In the genomic region with DNA sequence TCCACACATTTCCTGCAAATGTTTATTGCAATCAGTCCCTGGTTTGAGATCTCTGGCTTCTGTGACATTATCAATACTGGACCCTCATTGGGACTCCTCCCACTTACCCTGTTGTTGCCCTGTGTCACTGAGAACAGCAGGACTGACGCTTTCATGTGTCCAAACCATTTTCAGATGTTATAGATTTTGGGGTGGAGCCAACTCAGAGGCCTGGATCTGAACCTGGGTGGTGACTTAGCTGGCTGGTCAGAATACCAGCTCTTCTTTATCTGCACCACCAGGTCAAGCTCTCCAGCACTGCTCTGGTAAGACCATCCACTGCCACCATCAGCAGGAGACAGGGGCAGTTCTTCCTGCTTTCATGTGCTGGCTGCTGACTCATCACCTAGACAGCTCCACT, we compare ENCODE assay signal across 17 mouse cellular contexts.
A peak's percentile ranks its signal among the peaks of the same experiment; 100 is the strongest.
DNase-seq lines count a peak whose midpoint lies in the region; ATAC-seq and TF ChIP-seq lines count a peak whose summit lies in the region.
"Had no signal": no experiment of that assay in that cellular context is flagged by ENCODE, and none has a peak within 500 bp of the region (broad histone marks: within the 10 kb centered on the region; RNA-seq: fewer than 3 reads in every experiment).

No protein-coding gene starts in this region.

- peak; percentile 47; the same call in 1 of the 2 replicates for ATAC-seq in liver, embryonic 12.5 days
- ATAC-seq in megakaryocyte-erythroid progenitor cell, adult 5-6 weeks (replicated peaks; ENCODE audit: low FRiP score, low TSS enrichment, poor library complexity, severe bottlenecking), result 0 out of 2 replicates have a peak, but pooled peaks have one; percentile 37
- no peak for ATAC-seq in intestine, embryonic 16.5 days
- ATAC-seq: forebrain, embryonic 13.5 days; forebrain, postnatal 0 days had no signal

- H3K79me2 ChIP-seq in liver, adult 2 months (ENCODE audit: control insufficient read depth, insufficient read depth, low read length), result no peaks in the 10 kb centered on the region

- no peaks in the 10 kb centered on the region for H3K27me3 ChIP-seq in liver, adult 2 months (ENCODE audit: control insufficient read depth, insufficient read depth, low read length)
- H3K27me3 ChIP-seq in liver, embryonic 12.5 days (replicated peaks), result no peaks in the 10 kb centered on the region
- no peaks in the 10 kb centered on the region for H3K27me3 ChIP-seq in intestine, embryonic 16.5 days (replicated peaks; ENCODE audit: control insufficient read depth, insufficient read depth, low read length)
- H3K27me3 ChIP-seq: forebrain, embryonic 13.5 days; heart, embryonic 13.5 days had no signal

- H3K4me2 ChIP-seq in liver, embryonic 12.5 days, result no peak overlapping the region
- no peak overlapping the region for H3K4me2 ChIP-seq in intestine, embryonic 16.5 days (ENCODE audit: low read depth, low read length)
- H3K4me2 ChIP-seq: forebrain, embryonic 13.5 days; heart, embryonic 13.5 days had no signal

- peak overlapping the region; percentile 64 for H3K4me3 ChIP-seq in liver, adult 2 months (ENCODE audit: insufficient read depth, low read depth, low read length)
- no peak overlapping the region for H3K4me3 ChIP-seq in liver, embryonic 12.5 days
- H3K4me3 ChIP-seq in intestine, embryonic 16.5 days (ENCODE audit: low read length), result no peak overlapping the region
- H3K4me3 ChIP-seq: embryonic facial prominence, embryonic 10.5 days; forebrain, embryonic 13.5 days; heart, embryonic 13.5 days had no signal

- TF ChIP-seq CTCF in liver, adult 2 months (IDR thresholded peaks at IDR 0.05; ENCODE audit: low read depth, low read length), result no peak

- peak overlapping the region; percentile 68 for H3K9ac ChIP-seq in liver, adult 2 months (ENCODE audit: low read depth, low read length)
- no peak overlapping the region for H3K9ac ChIP-seq in liver, embryonic 12.5 days
- H3K9ac ChIP-seq in intestine, embryonic 16.5 days (ENCODE audit: low read depth, low read length), result no peak overlapping the region
- H3K9ac ChIP-seq: forebrain, embryonic 13.5 days; forebrain, postnatal 0 days; heart, embryonic 13.5 days had no signal

- peak; percentile 81 for DNase-seq in liver, adult 2 months (ENCODE audit: extremely low read depth, low read depth, low spot score)
- DNase-seq in liver, result no peak
- DNase-seq in gastrocnemius, adult 8-10 months (ENCODE audit: low spot score in 2 of 2), result no peak
- DNase-seq: adrenal gland, adult 2 months; adrenal gland, postnatal 25 days; cerebellum, adult 2 months; cerebellum, postnatal 10 days; forebrain, postnatal 0 days; gastrocnemius, postnatal 25 days; heart, adult 11 months; heart, postnatal 36 days had no signal

- 29% methylated on average over 1 of the region's 1 CpGs for WGBS in liver, adult 2 months
- WGBS in liver, embryonic 12.5 days (ENCODE audit: insufficient replicate concordance), result 46% methylated on average over 1 of the region's 1 CpGs
- 87% methylated on average over 1 of the region's 1 CpGs for WGBS in intestine, embryonic 16.5 days

- H3K9me3 ChIP-seq in liver, embryonic 12.5 days (replicated peaks), result no peaks in the 10 kb centered on the region
- H3K9me3 ChIP-seq in intestine, embryonic 16.5 days (ENCODE audit: control insufficient read depth, low read length), result no peaks in the 10 kb centered on the region
- H3K9me3 ChIP-seq: embryonic facial prominence, embryonic 10.5 days; forebrain, embryonic 13.5 days; heart, embryonic 13.5 days had no signal

- TF ChIP-seq POLR2A in liver, adult 2 months (IDR thresholded peaks at IDR 0.05; ENCODE audit: extremely low read depth, insufficient read depth, low read length), result no peak

- peaks cover 11% of the 10 kb centered on the region; the same call in 1 of the 2 replicates for H3K4me1 ChIP-seq in liver, adult 2 months (ENCODE audit: control insufficient read depth, insufficient read depth, low read length)
- no peaks in the 10 kb centered on the region for H3K4me1 ChIP-seq in liver, embryonic 12.5 days
- no peaks in the 10 kb centered on the region for H3K4me1 ChIP-seq in intestine, embryonic 16.5 days (ENCODE audit: control insufficient read depth, insufficient read depth, low read length)
- H3K4me1 ChIP-seq: forebrain, embryonic 13.5 days; heart, embryonic 13.5 days had no signal

- no peaks in the 10 kb centered on the region for H3K36me3 ChIP-seq in liver, adult 2 months (ENCODE audit: control insufficient read depth, insufficient read depth, low read length)
- H3K36me3 ChIP-seq in liver, embryonic 12.5 days, result no peaks in the 10 kb centered on the region
- H3K36me3 ChIP-seq in intestine, embryonic 16.5 days (ENCODE audit: control insufficient read depth, insufficient read depth, low read length), result no peaks in the 10 kb centered on the region
- H3K36me3 ChIP-seq: embryonic facial prominence, embryonic 10.5 days; heart, embryonic 13.5 days had no signal

- peak overlapping the region; percentile 77 for H3K27ac ChIP-seq in liver, adult 2 months (replicated peaks; ENCODE audit: insufficient read depth, low read depth, low read length)
- no peak overlapping the region for H3K27ac ChIP-seq in liver, embryonic 12.5 days
- H3K27ac ChIP-seq in intestine, embryonic 16.5 days (ENCODE audit: low read length), result no peak overlapping the region
- H3K27ac ChIP-seq: embryonic facial prominence, embryonic 10.5 days; forebrain, embryonic 13.5 days; heart, embryonic 13.5 days had no signal
